Mouse (Mus musculus) frontal cortex, postnatal 36 days (tissue): ENCODE measurements around the gene Dmrtc2.
A peak's percentile ranks its signal among the peaks of the same experiment; 100 is the strongest.

Experiments
- DNase-seq, 2 experiments: peaks; one replicate each; pipeline ENCODE4 v3.0.0; 2022; ENCODE audit warnings: low spot score in 2 of 2

Dmrtc2 gene

DNA sequence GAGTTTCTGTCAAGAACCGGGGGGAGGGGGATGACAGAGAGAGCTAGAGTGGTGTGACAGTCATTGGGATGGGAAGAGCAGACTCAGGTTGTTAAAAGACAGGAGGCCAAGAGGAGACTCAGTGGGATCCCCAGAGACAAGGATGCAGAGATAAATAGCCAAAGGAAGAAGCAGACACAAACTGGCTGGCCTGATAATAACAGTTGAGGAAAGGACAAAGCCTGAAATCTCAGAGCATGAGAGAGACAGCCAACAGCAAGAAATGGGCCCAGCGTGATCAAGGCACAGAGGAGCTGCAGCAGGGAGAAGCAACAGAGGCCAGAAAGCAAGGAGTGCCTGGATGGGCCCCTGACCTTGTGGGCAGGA is 32.4 kb downstream of the Dmrtc2 start:
- DNase-seq, result no peak

DNA sequence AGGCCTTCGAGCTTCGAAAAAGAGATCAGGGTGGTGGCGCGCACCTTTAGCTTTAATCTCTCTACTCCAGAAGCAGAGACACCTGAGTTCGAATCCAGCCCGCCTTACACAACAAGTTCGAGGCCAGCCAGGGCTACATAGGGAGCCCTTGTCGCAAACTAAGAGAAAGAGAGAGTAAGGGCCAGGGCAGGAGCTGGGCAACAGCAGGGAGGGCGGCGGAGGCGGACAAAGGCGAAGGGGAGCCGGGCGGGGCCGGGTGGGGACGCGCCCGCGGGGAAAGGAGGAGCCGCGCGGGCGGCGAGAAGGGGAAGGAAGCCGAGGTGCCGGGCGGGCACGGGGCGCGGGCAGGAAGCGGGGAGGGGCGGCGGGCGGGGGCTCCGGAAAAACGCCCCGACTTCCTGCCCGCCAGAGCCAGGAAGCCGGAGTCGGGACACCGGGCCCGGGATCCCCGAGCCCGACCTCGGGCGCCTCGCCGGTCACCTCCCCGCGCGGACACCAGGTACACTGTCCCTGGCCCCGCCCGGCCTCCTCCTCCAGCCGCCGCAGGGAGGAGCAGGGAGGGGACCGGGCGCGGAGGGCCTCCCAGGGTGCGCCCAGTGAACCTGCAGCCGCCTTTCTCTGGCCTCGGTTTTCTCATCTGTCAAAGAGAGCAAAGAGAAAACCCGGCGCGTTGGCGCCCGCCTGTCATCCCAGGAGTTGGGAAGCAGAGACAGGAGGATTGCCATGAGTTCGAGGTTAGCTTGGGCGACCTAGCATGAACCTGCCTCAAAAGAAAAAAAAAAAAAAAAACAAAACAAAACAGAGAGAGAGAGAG is 33.0 kb downstream of the Dmrtc2 start, which contains the start of gene Arhgef1:
Gene Arhgef1, plus strand, starts transcription at position 283 of the 814 bp plus-strand sequence.
- peak in 1 of 2 experiments; percentile 28 for DNase-seq

DNA sequence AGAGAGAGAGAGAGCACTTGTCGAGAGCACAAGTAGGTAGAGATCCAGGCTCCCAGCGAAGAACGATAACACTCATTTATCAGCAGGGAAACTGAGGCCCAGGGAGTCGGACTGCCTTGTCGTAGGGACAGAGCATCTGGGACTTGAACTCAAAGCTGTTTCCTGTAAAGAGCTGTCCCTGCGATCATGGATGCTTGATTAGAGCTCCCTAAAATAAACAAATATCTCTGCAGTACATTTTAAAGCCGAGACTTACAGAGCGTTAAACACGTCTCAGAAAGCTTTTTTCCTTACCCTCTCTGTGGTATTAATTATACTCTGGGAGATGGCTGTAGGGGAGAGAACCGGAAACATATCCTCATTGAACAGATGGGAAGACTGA is 33.6 kb downstream of the Dmrtc2 start:
- no peak for DNase-seq

DNA sequence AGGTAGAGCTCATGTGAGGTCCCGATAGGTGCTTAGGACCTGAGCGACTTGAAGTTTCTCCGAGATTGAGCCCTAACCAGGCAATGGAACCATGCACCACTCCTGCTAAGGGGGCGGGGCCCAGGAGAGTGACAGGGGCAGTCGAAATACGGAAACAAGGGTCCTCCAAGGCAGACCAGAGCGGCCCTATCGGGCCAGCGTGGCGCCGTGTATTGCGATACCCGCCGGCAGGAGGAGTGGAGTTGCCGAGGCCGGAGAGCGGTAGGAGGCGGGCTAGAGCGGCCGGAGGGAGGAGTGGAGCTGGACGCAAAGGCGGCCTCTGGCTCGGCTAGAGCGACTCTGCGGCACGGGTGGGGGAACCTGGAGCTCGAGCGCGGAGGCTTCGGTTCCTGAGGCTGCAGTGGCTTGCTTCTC is 34.2 kb downstream of the Dmrtc2 start:
- peak; percentile 96 to 97 for DNase-seq

DNA sequence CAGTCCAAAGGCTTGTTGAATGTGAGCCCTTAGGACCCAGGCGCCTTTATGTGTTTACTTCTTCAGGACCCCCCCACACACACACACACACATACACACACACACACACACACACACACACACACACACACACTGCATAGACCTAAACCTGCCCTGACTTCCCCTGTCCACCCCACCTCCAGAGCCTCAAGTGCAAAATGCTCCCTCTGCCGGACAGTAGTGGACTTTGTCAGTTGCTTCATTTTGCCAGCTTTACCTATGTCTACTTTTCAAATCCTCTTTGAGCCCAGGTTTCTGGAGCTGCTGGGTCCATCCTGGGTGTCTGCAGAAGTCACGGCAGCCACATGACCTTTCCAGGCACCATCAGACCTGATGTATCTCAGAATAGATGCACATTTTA is 35.1 kb downstream of the Dmrtc2 start:
- DNase-seq, result peak in 1 of 2 experiments; percentile 56

DNA sequence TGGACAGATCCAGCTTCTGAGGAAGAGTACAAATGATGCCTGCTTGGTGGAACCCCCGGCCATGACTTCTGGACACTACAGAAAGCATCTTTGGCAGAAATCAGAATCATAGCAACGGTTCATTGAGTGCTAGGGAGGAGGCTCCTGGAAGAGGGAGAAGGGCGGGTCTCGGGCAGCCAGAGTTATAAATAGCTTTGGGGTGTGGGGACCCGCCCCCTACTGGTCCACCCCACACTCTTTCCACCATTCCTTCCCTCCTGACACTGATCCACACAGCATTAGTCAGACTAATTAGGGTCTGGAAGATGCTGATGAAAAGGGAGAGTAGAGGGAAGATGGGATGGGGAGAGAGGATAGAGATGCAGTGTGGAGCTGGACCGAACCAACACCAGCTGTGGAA is 36.7 kb downstream of the Dmrtc2 start:
- DNase-seq, result no peak

DNA sequence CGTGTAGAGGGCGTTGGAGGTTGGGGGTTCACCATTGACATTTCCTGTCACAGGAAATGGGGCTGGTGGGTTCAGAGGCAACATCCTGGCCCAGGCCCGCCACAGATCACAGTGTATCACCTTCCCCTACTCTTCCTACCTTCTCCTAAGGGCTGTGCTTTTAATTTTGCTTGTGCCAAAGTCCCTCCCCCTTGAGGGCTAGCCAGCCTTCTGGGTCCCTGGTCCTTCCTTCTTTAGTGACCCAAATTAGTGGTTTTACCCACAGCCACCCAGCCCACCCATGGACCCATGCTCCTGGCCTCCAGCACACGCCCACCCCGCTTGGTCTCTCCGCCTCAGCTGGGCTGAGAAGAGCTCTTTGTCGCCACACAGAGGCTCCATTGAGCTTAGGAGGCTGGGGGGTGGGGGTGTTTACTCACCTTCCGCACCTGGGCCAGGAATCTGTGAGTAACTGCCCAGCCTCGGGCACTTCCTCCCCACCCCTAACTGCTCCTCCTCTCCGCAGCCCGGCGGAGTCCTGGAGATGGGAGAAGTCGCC is 37.4 kb downstream of the Dmrtc2 start:
- DNase-seq, result no peak

DNA sequence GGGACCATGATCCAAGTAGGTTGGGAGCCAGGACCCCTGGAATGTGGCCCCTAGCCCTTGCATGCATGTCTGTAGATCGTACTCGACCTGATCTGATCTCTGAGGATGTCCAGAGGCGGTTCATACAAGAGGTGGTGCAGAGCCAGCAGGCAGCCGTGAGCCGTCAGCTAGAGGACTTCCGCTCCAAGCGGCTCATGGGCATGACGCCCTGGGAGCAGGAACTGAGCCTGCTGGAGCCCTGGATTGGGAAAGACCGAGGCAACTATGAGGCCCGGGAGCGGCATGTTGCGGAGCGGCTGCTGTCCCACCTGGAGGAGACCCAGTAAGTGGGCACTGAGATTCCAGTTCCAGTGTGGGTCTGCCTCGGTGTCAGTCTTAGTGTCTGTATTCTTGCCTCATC is 42.6 kb downstream of the Dmrtc2 start:
- DNase-seq, result no peak

DNA sequence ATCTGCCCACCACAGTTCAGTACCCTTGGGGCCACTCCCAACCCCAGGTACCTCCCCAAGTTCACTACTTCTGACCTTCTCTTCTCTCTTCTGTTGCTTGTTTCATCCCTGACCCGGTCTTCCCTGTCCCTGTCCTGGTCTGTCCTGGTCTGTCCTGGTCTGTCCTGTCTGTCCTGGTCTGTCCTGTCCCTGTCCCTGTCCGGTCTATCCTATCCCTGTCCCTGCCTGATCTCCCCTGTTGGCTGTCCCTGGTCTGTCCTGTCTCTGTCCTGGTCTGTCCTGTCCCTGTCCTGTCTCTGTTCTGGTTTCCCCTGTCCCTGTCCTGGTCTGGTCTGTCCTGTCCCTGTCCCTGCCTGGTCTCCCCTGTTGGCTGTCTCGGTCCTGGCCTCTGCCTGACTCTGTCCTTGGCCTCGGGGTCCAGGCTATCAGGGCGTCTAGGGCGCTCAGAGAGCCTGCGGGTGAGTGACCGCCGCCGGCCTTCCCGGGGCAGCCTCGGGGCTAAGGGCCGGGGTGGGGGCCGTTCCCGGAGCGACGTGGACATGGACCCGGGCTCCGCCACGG is 49.0 kb downstream of the Dmrtc2 start:
- no peak for DNase-seq

DNA sequence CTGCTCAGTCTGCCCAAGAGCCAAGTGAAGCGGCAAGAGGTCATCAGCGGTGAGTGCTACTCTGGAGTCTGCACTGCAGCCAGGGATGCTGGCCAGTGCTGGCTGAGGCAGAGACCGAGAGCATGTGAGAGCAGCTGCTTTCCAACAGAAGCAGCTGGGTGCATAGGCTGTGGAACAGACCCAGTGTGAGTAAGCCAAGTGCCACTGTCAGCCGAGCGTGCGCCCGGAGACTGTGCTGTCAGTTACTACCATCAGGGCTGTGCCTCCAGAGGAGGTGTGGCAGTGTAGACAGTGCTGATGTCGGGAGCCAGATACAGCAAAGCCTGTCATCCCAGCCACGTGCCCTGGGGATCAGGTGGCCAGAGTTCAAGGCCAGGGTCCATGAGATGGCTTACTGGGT is 49.9 kb downstream of the Dmrtc2 start:
- DNase-seq, result peak in 1 of 2 experiments; percentile 28
